Mouse (Mus musculus) forebrain, embryonic 14.5 days (tissue): ENCODE data around the gene Rnd2. TPM values are rescaled to one million over a fixed set of nuclear protein-coding genes. Genes with fewer than 3 reads are reported as not detected.
A peak's percentile ranks its signal among the peaks of the same experiment; 100 is the strongest.

Source experiments
- ATAC-seq: fragments of 200-750 bp; cut with Nextera tagmentation; 2 replicates; pipeline ENCODE4 v1.8.0; 2017; ENCODE audit warnings: mild to moderate bottlenecking, moderate library complexity
- DNase-seq: peaks from one replicate; pipeline ENCODE4 v3.0.0-alpha.2; 2015; ENCODE audit warnings: low spot score
- H3K27ac ChIP-seq: fragments of 300-500 bp; sonication (generic); 2 replicates; pipeline ENCODE4 v1.5.1; 2014; ENCODE audit warnings: low read depth, mild to moderate bottlenecking, control low read depth, low read length, moderate library complexity
- H3K27me3 ChIP-seq: fragments of 300-500 bp; sonication (generic); replicated peaks from 2 replicates; pipeline ENCODE4 v1.6.1; 2014; ENCODE audit warnings: low read length, control low read depth, mixed read lengths; ENCODE audit not compliant: control insufficient read depth, insufficient read depth
- H3K36me3 ChIP-seq: fragments of 300-500 bp; sonication (generic); 2 replicates; pipeline ENCODE4 v1.6.1; 2014; ENCODE audit warnings: low read length, control low read depth; ENCODE audit not compliant: control insufficient read depth, insufficient read depth
- H3K4me1 ChIP-seq: fragments of 300-500 bp; sonication (generic); 2 replicates; pipeline ENCODE4 v1.6.1; 2014; ENCODE audit warnings: antibody characterized with exemption, low read length, control low read depth; ENCODE audit not compliant: control insufficient read depth, insufficient read depth
- H3K4me2 ChIP-seq: fragments of 300-500 bp; sonication (generic); 2 replicates; pipeline ENCODE4 v1.6.1; 2014; ENCODE audit warnings: mild to moderate bottlenecking, control low read depth, low read length
- H3K4me3 ChIP-seq: fragments of 300-500 bp; sonication (generic); 2 replicates; pipeline ENCODE4 v1.5.1; 2014; ENCODE audit warnings: low read depth, low read length, control low read depth
- H3K9ac ChIP-seq: fragments of 300-500 bp; sonication (generic); 2 replicates; pipeline ENCODE4 v1.6.1; 2014; ENCODE audit warnings: mild to moderate bottlenecking, low read length, control low read depth, moderate library complexity
- H3K9me3 ChIP-seq: fragments of 300-500 bp; sonication (generic); replicated peaks from 2 replicates; pipeline ENCODE4 v1.6.1; 2016; ENCODE audit warnings: low read length, control low read depth, mixed read lengths; ENCODE audit not compliant: control insufficient read depth
- WGBS: fragments of 180-500 bp; shearing (Covaris S2); extraction: QIAGEN DNeasy Blood & Tissue Kit; methylation state at CpG from one replicate; pipeline ENCODE4 v1.1.7; 2014; 5-methylcytosine and 5-hydroxymethylcytosine counted together
- polyA plus RNA-seq: library from polyadenylated mRNA; unstranded; fragments of >200 nt; fragmentation: Nextera tagmentation; extraction: Ambion mirVana; gene quantifications from 2 replicates; pipeline ENCODE4 v1.2.1, GENCODE M21; 2014

Rnd2 gene
- polyA plus RNA-seq, 1 experiment from 2014 or later, result 131 TPM

GRCm38 (mm10) chr11:101480912-101481311 is 16.1 kb downstream of the Rnd2 start:
- Histone ChIP-seq H3K4me3 (no peak overlapping the region), H3K4me1 (peaks cover 25% of the 10 kb centered on the region), H3K27me3 (no peaks in the 10 kb centered on the region), H3K9me3 (no peaks in the 10 kb centered on the region), H3K9ac (no peak overlapping the region), H3K4me2 (no peak overlapping the region), H3K27ac (no peak overlapping the region), H3K36me3 (no peaks in the 10 kb centered on the region)
- DNase-seq (no peak), ATAC-seq (no peak)
- WGBS, result 81% methylated on average over 6 of the region's 6 CpGs

GRCm38 (mm10) chr11:101483804-101484203 is 19.0 kb downstream of the Rnd2 start:
- DNase-seq, result peak; percentile 46
- H3K27ac ChIP-seq, result peak overlapping the region; percentile 55
- 21% methylated on average over 3 of the region's 3 CpGs for WGBS

GRCm38 (mm10) chr11:101484245-101484644 is 19.4 kb downstream of the Rnd2 start:
- Histone ChIP-seq H3K9me3 (no peaks in the 10 kb centered on the region), H3K9ac (no peak overlapping the region), H3K36me3 (peaks cover 4% of the 10 kb centered on the region; the same call in 1 of the 2 replicates), H3K4me3 (no peak overlapping the region), H3K27me3 (no peaks in the 10 kb centered on the region), H3K4me1 (peaks cover 19% of the 10 kb centered on the region), H3K4me2 (no peak overlapping the region), H3K27ac (peak overlapping the region; percentile 55)
- ATAC-seq (no peak), DNase-seq (no peak)
- WGBS, result 78% methylated on average over 6 of the region's 6 CpGs

More at GRCm38 (mm10) chr11:101483804-101484203, 19.0 kb downstream of the Rnd2 start:
- H3K9me3 ChIP-seq, result no peaks in the 10 kb centered on the region
- peaks cover 23% of the 10 kb centered on the region for H3K4me1 ChIP-seq
- no peak overlapping the region for H3K4me2 ChIP-seq
- H3K36me3 ChIP-seq, result 0 out of 2 replicates have a peak, but pooled peaks cover 3% of the 10 kb centered on the region
- ATAC-seq, result peak; percentile 55
- no peaks in the 10 kb centered on the region for H3K27me3 ChIP-seq
- no peak overlapping the region for H3K9ac ChIP-seq
- H3K4me3 ChIP-seq, result no peak overlapping the region

- Histone ChIP-seq H3K27me3 (no peaks in the 10 kb centered on the region), H3K4me2 (no peak overlapping the region), H3K4me3 (no peak overlapping the region), H3K9ac (no peak overlapping the region), H3K4me1 (peaks cover 13% of the 10 kb centered on the region), H3K27ac (no peak overlapping the region), H3K9me3 (no peaks in the 10 kb centered on the region), H3K36me3 (peaks cover 9% of the 10 kb centered on the region; the same call in 1 of the 2 replicates)
- 91% methylated on average over 7 of the region's 7 CpGs for WGBS
- ATAC-seq (no peak), DNase-seq (no peak)
These were observed 20.0 kb downstream of the Rnd2 start for GRCm38 (mm10) chr11:101484814-101485213.

- H3K4me2 ChIP-seq, result no peak overlapping the region
- no peaks in the 10 kb centered on the region for H3K9me3 ChIP-seq
- peaks cover 9% of the 10 kb centered on the region for H3K4me1 ChIP-seq
- H3K9ac ChIP-seq, result peak overlapping the region; percentile 32; the same call in 1 of the 2 replicates
- peaks cover 9% of the 10 kb centered on the region; the same call in 1 of the 2 replicates for H3K36me3 ChIP-seq
- WGBS, result 52% methylated on average over 6 of the region's 6 CpGs
- peak overlapping the region; percentile 70; the same call in 1 of the 2 replicates for H3K27ac ChIP-seq
- DNase-seq (peak; percentile 45), ATAC-seq (0 out of 2 replicates have a peak, but pooled peaks have one; percentile 32)
- no peaks in the 10 kb centered on the region for H3K27me3 ChIP-seq
- H3K4me3 ChIP-seq, result no peak overlapping the region
These were observed 20.8 kb downstream of the Rnd2 start for GRCm38 (mm10) chr11:101485509-101486028.

- WGBS, result 87% methylated on average over 6 of the region's 6 CpGs
- Histone ChIP-seq H3K4me2 (no peak overlapping the region), H3K9me3 (no peaks in the 10 kb centered on the region), H3K27me3 (no peaks in the 10 kb centered on the region), H3K4me3 (no peak overlapping the region), H3K4me1 (peaks cover 9% of the 10 kb centered on the region), H3K9ac (peak overlapping the region; percentile 32; the same call in 1 of the 2 replicates), H3K36me3 (peaks cover 9% of the 10 kb centered on the region; the same call in 1 of the 2 replicates), H3K27ac (no peak overlapping the region)
- ATAC-seq, result no peak
- DNase-seq, result no peak
These were observed 21.3 kb downstream of the Rnd2 start for GRCm38 (mm10) chr11:101486126-101486525.

GRCm38 (mm10) chr11:101506269-101506780 is 41.5 kb downstream of the Rnd2 start:
- 37% methylated on average over 5 of the region's 5 CpGs for WGBS
- H3K27me3 ChIP-seq, result no peaks in the 10 kb centered on the region
- DNase-seq (peak; percentile 68), ATAC-seq (peak; percentile 60; the same call in 1 of the 2 replicates)
- no peak overlapping the region for H3K4me3 ChIP-seq
- no peak overlapping the region; the same call in 1 of the 2 replicates for H3K27ac ChIP-seq
- H3K4me1 ChIP-seq, result no peaks in the 10 kb centered on the region
- peaks cover 18% of the 10 kb centered on the region for H3K36me3 ChIP-seq
- H3K4me2 ChIP-seq, result no peak overlapping the region
- no peaks in the 10 kb centered on the region for H3K9me3 ChIP-seq
- no peak overlapping the region for H3K9ac ChIP-seq

GRCm38 (mm10) chr11:101507090-101507489 is 42.3 kb downstream of the Rnd2 start:
- H3K9me3 ChIP-seq, result no peaks in the 10 kb centered on the region
- H3K9ac ChIP-seq, result no peak overlapping the region
- H3K4me1 ChIP-seq, result no peaks in the 10 kb centered on the region
- WGBS, result 93% methylated on average over 7 of the region's 7 CpGs
- H3K27ac ChIP-seq, result no peak overlapping the region
- H3K36me3 ChIP-seq, result peaks cover 18% of the 10 kb centered on the region
- DNase-seq (no peak), ATAC-seq (no peak)
- no peak overlapping the region for H3K4me2 ChIP-seq
- H3K4me3 ChIP-seq, result no peak overlapping the region
- H3K27me3 ChIP-seq, result no peaks in the 10 kb centered on the region

GRCm38 (mm10) chr11:101518937-101519336 is 54.1 kb downstream of the Rnd2 start:
- H3K27ac ChIP-seq, result no peak overlapping the region
- ATAC-seq (no peak), DNase-seq (peak; percentile 10)
- peaks cover 8% of the 10 kb centered on the region; the same call in 1 of the 2 replicates for H3K36me3 ChIP-seq
- no peak overlapping the region for H3K4me2 ChIP-seq
- no peak overlapping the region for H3K4me3 ChIP-seq
- H3K9me3 ChIP-seq, result no peaks in the 10 kb centered on the region
- H3K9ac ChIP-seq, result no peak overlapping the region
- H3K27me3 ChIP-seq, result no peaks in the 10 kb centered on the region
- no peaks in the 10 kb centered on the region for H3K4me1 ChIP-seq
- 79% methylated on average over 5 of the region's 5 CpGs for WGBS
